Comparison of ENCODE assay signal across 6 mouse cellular contexts in genomic region chr5:39638926-39639325, GRCm38 (mm10).
"Had no signal": no experiment of that assay in that cellular context is flagged by ENCODE, and none has a peak within 500 bp of the region (broad histone marks: within the 10 kb centered on the region; RNA-seq: fewer than 3 reads in every experiment).

No protein-coding gene starts in this region.

- H3K27ac ChIP-seq: kidney, embryonic 15.5 days; limb, embryonic 13.5 days; liver, embryonic 14.5 days; midbrain, embryonic 13.5 days; neural tube, embryonic 12.5 days had no signal

- H3K4me3 ChIP-seq: kidney, embryonic 15.5 days; limb, embryonic 13.5 days; midbrain, embryonic 13.5 days; myocyte; neural tube, embryonic 12.5 days had no signal
